Mouse (Mus musculus): ENCODE data around the gene Hoxd4. TPM values are rescaled to one million over a fixed set of nuclear protein-coding genes. Genes with fewer than 3 reads are reported as not detected.

The Hoxd4 gene
- polyA plus RNA-seq, 1 experiment = not detected

DNA sequence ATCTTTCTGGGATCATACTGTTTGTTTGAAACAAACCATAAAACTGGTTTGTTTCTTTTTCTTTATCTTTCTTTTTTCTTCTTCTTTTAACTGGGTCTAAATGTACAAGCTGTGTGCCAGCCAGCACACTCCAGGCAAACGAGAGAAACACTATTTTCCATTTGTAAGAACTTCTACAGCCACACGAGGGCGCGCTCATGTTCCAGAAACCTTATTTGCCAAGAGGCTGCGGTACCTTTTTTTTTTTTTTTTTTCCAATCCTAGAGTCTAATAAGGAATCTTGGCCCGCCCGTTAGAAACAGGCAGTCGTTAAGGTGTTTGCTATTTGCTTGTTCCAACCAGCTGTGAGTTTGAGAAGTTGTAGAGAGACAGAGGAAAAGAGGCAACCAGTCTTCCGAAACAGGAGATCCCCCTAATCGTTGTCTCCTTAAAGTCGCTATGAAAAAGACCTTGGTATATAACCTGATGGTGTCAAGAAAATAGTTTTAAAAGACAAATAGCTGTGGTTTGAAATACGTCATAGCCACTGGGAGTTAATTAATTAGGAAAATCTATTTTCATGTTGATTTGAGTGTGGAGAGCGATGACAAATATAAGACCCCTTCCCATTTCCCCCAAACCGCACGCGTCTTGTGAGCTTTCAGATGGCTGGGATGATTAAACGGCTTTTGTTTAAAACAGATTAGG is 25.3 kb upstream of the Hoxd4 start:
- Histone ChIP-seq H3K79me3 (ENCODE audit: low read depth) (no peaks in the 10 kb centered on the region), H3K27me3 (ENCODE audit: control insufficient read depth, insufficient read depth, insufficient read length) (peaks cover 48% of the 10 kb centered on the region), H3K4me3 (ENCODE audit: insufficient read depth, poor library complexity, severe bottlenecking) (no peak overlapping the region), H3ac (ENCODE audit: control insufficient read depth, insufficient read length, low read depth) (no peak overlapping the region), H3K36me3 (ENCODE audit: control insufficient read depth, insufficient read depth) (no peaks in the 10 kb centered on the region), H3K79me2 (ENCODE audit: control insufficient read depth, insufficient read depth) (no peaks in the 10 kb centered on the region)
- TF ChIP-seq CEBPB (IDR thresholded peaks at IDR 0.05; ENCODE audit: low read depth) = no peak
- no peak for TF ChIP-seq MYOG (IDR thresholded peaks at IDR 0.05; ENCODE audit: control insufficient read depth, extremely low read depth, insufficient read length)
- no peak for TF ChIP-seq CTCF (IDR thresholded peaks at IDR 0.05; ENCODE audit: control insufficient read depth, insufficient read depth, insufficient read length)
- no peak for TF ChIP-seq FOSL1 (IDR thresholded peaks at IDR 0.05; ENCODE audit: insufficient read depth, low read length, poor library complexity, severe bottlenecking)
- no peak for TF ChIP-seq USF1 (IDR thresholded peaks at IDR 0.05; ENCODE audit: low read depth)
- no peak for TF ChIP-seq MAX (IDR thresholded peaks at IDR 0.05)
- TF ChIP-seq MYOD1 (IDR thresholded peaks at IDR 0.05; ENCODE audit: control insufficient read depth, insufficient read length, low read depth) = no peak

DNA sequence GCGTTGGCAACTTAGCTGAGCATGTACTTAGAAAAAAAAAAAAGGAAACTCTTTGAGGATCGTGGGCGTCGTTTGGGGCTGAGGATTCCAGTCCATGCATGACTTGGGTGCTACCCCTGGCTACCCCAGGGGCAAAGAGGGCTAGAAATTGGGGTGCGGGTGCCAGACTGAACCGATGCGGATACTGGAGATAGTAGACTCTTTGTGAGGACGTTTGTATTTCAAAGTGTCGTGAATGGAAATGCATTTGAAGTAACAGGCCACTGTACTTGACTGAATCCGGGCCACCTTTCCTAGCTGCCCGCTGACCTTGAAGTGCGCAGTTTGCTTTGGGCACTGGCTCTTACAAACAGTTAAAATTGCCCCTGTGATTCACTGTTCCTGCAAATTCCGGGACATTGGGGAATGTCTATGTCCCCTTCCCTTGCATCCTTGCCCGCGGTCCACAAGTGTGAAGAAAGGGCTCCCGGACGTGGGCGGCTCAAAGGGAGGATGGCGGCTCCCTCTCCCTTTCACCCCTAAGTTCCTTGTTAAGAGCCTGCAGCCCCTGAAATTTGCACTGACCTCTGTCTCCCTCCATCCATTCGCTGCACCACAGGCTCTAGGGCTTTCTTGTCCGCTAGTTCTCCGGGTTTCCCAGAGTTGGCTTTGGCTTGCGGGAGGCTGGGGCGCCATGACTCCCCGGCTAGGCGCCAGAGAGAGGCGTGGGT is 24.6 kb upstream of the Hoxd4 start:
- no peak overlapping the region for H3K4me3 ChIP-seq (ENCODE audit: insufficient read depth, poor library complexity, severe bottlenecking)
- H3K36me3 ChIP-seq (ENCODE audit: control insufficient read depth, insufficient read depth) = no peaks in the 10 kb centered on the region
- no peaks in the 10 kb centered on the region for H3K79me2 ChIP-seq (ENCODE audit: control insufficient read depth, insufficient read depth)
- peaks cover 48% of the 10 kb centered on the region for H3K27me3 ChIP-seq (ENCODE audit: control insufficient read depth, insufficient read depth, insufficient read length)
- no peak overlapping the region for H3ac ChIP-seq (ENCODE audit: control insufficient read depth, insufficient read length, low read depth)
- no peaks in the 10 kb centered on the region for H3K79me3 ChIP-seq (ENCODE audit: low read depth)
- TF ChIP-seq MAX (IDR thresholded peaks at IDR 0.05) = no peak
- TF ChIP-seq MYOG (IDR thresholded peaks at IDR 0.05; ENCODE audit: control insufficient read depth, extremely low read depth, insufficient read length) = no peak
- no peak for TF ChIP-seq MYOD1 (IDR thresholded peaks at IDR 0.05; ENCODE audit: control insufficient read depth, insufficient read length, low read depth)
- TF ChIP-seq CTCF (IDR thresholded peaks at IDR 0.05; ENCODE audit: control insufficient read depth, insufficient read depth, insufficient read length) = no peak
- TF ChIP-seq FOSL1 (IDR thresholded peaks at IDR 0.05; ENCODE audit: insufficient read depth, low read length, poor library complexity, severe bottlenecking) = no peak
- TF ChIP-seq CEBPB (IDR thresholded peaks at IDR 0.05; ENCODE audit: low read depth) = no peak
- TF ChIP-seq USF1 (IDR thresholded peaks at IDR 0.05; ENCODE audit: low read depth) = no peak

DNA sequence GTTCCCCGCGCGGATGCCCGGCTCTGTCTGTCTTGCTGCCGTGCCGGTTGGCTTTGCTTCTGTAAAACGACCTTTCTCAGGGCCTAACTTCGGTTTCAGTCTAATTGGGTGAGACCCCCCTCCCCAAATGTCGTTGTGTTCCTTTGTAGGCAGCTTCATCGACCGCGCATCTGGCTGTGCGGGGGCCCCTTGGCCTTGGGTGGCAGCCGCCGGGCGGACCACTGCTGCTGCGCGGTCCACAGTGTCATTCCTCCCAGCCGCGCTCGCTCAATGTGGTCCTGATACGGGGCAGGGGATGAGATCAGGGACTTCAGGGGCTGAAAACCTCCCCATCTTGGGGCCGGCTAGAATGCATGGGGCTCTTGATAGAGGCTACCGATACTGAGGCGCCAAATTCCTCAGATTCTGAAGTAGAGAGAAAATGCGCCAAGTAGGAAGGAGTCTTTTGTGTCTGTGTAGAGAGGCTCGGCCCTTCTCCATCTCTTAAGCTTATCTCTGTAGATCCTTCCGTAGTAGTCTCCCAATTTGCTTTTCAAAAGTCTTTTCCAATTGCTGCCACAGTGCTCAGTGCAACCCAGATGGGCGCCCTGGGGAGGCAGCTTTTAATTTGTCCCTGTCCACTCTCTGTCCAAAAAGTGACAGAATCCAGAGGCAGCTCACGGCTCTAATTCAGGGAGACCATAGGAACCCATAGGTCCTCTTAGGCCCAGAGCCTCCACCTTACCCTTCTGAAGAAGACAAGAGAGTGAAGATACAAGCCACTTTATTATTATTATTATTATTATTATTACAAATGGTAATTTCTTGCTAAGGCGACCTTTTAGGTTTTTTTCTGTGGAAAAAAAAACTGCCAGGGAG is 23.8 kb upstream of the Hoxd4 start:
- Histone ChIP-seq H3ac (ENCODE audit: control insufficient read depth, insufficient read length, low read depth) (no peak overlapping the region), H3K4me3 (ENCODE audit: insufficient read depth, poor library complexity, severe bottlenecking) (no peak overlapping the region), H3K36me3 (ENCODE audit: control insufficient read depth, insufficient read depth) (no peaks in the 10 kb centered on the region), H3K27me3 (ENCODE audit: control insufficient read depth, insufficient read depth, insufficient read length) (peaks cover 51% of the 10 kb centered on the region), H3K79me2 (ENCODE audit: control insufficient read depth, insufficient read depth) (no peaks in the 10 kb centered on the region), H3K79me3 (ENCODE audit: low read depth) (no peaks in the 10 kb centered on the region)
- no peak for TF ChIP-seq MYOD1 (IDR thresholded peaks at IDR 0.05; ENCODE audit: control insufficient read depth, insufficient read length, low read depth)
- no peak for TF ChIP-seq CTCF (IDR thresholded peaks at IDR 0.05; ENCODE audit: control insufficient read depth, insufficient read depth, insufficient read length)
- TF ChIP-seq USF1 (IDR thresholded peaks at IDR 0.05; ENCODE audit: low read depth) = no peak
- TF ChIP-seq MYOG (IDR thresholded peaks at IDR 0.05; ENCODE audit: control insufficient read depth, extremely low read depth, insufficient read length) = no peak
- TF ChIP-seq FOSL1 (IDR thresholded peaks at IDR 0.05; ENCODE audit: insufficient read depth, low read length, poor library complexity, severe bottlenecking) = no peak
- TF ChIP-seq CEBPB (IDR thresholded peaks at IDR 0.05; ENCODE audit: low read depth) = no peak
- TF ChIP-seq MAX (IDR thresholded peaks at IDR 0.05) = no peak

DNA sequence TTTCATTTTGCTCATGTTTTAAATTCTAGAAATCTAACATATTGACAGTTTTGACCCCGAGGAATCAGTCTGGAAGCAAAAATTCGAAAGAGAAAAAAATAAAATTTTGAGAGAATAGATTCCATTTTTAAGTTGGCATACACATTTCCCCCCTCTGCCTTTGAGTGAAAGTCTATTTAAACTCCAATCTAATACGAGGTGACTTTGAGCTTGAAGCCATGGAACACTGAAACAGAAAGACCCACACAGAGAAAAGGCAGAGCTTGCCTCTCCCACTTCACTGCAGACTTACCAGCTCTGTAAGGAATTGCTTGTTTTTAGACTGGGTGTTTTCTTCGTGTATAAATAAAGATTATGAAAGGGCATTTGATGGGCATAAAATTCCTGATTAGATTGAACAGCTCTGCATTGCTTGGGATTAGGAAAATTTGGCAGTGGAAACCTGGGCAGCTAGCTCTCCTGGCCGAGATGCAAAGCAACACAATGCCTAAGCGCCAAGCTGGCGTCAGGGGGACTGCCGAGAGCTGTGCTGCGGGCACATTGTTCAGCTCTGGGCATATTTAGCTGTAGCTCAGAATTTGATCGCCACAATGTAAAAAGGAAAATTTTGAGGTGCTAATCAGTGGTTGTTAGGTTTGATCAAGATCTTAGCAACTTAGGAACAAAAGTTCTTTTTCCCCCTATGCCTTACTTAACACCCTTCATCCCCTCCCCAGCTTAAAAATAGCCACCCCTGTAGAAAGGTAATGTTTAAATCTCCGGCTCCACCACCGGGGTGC is 22.7 kb upstream of the Hoxd4 start:
- H3K79me3 ChIP-seq (ENCODE audit: low read depth) = no peaks in the 10 kb centered on the region
- no peak for TF ChIP-seq MAX (IDR thresholded peaks at IDR 0.05)
- TF ChIP-seq CTCF (IDR thresholded peaks at IDR 0.05; ENCODE audit: control insufficient read depth, insufficient read depth, insufficient read length) = no peak
- no peak for TF ChIP-seq MYOG (IDR thresholded peaks at IDR 0.05; ENCODE audit: control insufficient read depth, extremely low read depth, insufficient read length)
- no peak for TF ChIP-seq MYOD1 (IDR thresholded peaks at IDR 0.05; ENCODE audit: control insufficient read depth, insufficient read length, low read depth)
- no peak for TF ChIP-seq USF1 (IDR thresholded peaks at IDR 0.05; ENCODE audit: low read depth)
- TF ChIP-seq CEBPB (IDR thresholded peaks at IDR 0.05; ENCODE audit: low read depth) = no peak
- no peak for TF ChIP-seq FOSL1 (IDR thresholded peaks at IDR 0.05; ENCODE audit: insufficient read depth, low read length, poor library complexity, severe bottlenecking)
- H3K27me3 ChIP-seq (ENCODE audit: control insufficient read depth, insufficient read depth, insufficient read length) = peaks cover 62% of the 10 kb centered on the region
- H3K4me3 ChIP-seq (ENCODE audit: insufficient read depth, poor library complexity, severe bottlenecking) = no peak overlapping the region
- no peak overlapping the region for H3ac ChIP-seq (ENCODE audit: control insufficient read depth, insufficient read length, low read depth)
- H3K79me2 ChIP-seq (ENCODE audit: control insufficient read depth, insufficient read depth) = no peaks in the 10 kb centered on the region
- H3K36me3 ChIP-seq (ENCODE audit: control insufficient read depth, insufficient read depth) = no peaks in the 10 kb centered on the region

Data from C2C12 (cell line).